Mouse (Mus musculus) liver, postnatal 0 days (tissue): ENCODE measurements at regions not wholly inside any gene's neighbourhood (a gene's known extent, or its start where the extent isn't known, plus 50 kb on each side); places are given as distances from the start of the nearest gene placed in this dataset.

Experiments
- ATAC-seq: fragments of 200-750 bp; cut with Nextera tagmentation; 2 replicates; pipeline ENCODE4 v1.8.0; 2017; ENCODE audit warnings: mild to moderate bottlenecking, moderate library complexity
- DNase-seq: peaks from one replicate; pipeline ENCODE4 v3.0.0-alpha.2; 2016
- H3K27ac ChIP-seq: fragments of 300-500 bp; sonication (generic); 2 replicates; pipeline ENCODE4 v1.5.1; 2014; ENCODE audit warnings: antibody characterized with exemption, moderate library complexity, mild to moderate bottlenecking, low read depth
- H3K27me3 ChIP-seq: fragments of 300-500 bp; sonication (generic); 2 replicates; pipeline ENCODE4 v1.6.1; 2014; ENCODE audit warnings: low read length, control low read depth, mixed read lengths; ENCODE audit not compliant: insufficient read depth
- H3K36me3 ChIP-seq: fragments of 300-500 bp; sonication (generic); replicated peaks from 2 replicates; pipeline ENCODE4 v1.6.1; 2014; ENCODE audit warnings: mild to moderate bottlenecking, control low read depth, low read length, moderate library complexity, mixed read lengths; ENCODE audit not compliant: insufficient read depth
- H3K4me1 ChIP-seq: fragments of 300-500 bp; sonication (generic); 2 replicates; pipeline ENCODE4 v1.6.1; 2014; ENCODE audit warnings: antibody characterized with exemption, mild to moderate bottlenecking, control low read depth; ENCODE audit not compliant: insufficient read depth
- H3K4me2 ChIP-seq: fragments of 300-500 bp; sonication (generic); 2 replicates; pipeline ENCODE4 v1.6.1; 2014; ENCODE audit warnings: low read depth, mild to moderate bottlenecking, low read length, moderate library complexity, mixed read lengths
- H3K4me3 ChIP-seq: fragments of 300-500 bp; sonication (generic); 2 replicates; pipeline ENCODE4 v1.5.1; 2014; ENCODE audit warnings: low read depth, low read length
- H3K9ac ChIP-seq: fragments of 300-500 bp; sonication (generic); replicated peaks from 2 replicates; pipeline ENCODE4 v1.6.1; 2014; ENCODE audit warnings: mild to moderate bottlenecking, moderate library complexity
- H3K9me3 ChIP-seq: fragments of 300-500 bp; sonication (generic); 2 replicates; pipeline ENCODE4 v1.6.1; 2016; ENCODE audit warnings: mild to moderate bottlenecking, control low read depth, low read length, mixed read lengths
- CTCF ChIP-seq: sonication (generic); IDR thresholded peaks from 2 replicates; pipeline ENCODE4 v1.5.1; 2016; ENCODE audit warnings: antibody characterized with exemption, low read depth
- EP300 ChIP-seq: IDR thresholded peaks from 2 replicates; pipeline ENCODE4 v1.6.1; 2016; ENCODE audit warnings: antibody characterized with exemption, low read depth, mild to moderate bottlenecking
- WGBS: fragments of 180-500 bp; shearing (Covaris S2); extraction: QIAGEN DNeasy Blood & Tissue Kit; methylation state at CpG from one replicate; pipeline ENCODE4 v1.1.7; 2014; ENCODE audit not compliant: insufficient replicate concordance; 5-methylcytosine and 5-hydroxymethylcytosine counted together

- WGBS, result 58% methylated on average over 7 of the region's 7 CpGs
These were observed 411.0 kb downstream of the Ofcc1 start for GRCm38 (mm10) chr13:39950203-39950602.

GRCm38 (mm10) chr13:39935216-39935615 lies 426.0 kb downstream of the Ofcc1 start:
- Histone ChIP-seq H3K4me3 (no peak overlapping the region), H3K36me3 (no peaks in the 10 kb centered on the region), H3K9me3 (no peaks in the 10 kb centered on the region), H3K9ac (no peak overlapping the region), H3K4me1 (no peaks in the 10 kb centered on the region), H3K4me2 (no peak overlapping the region), H3K27me3 (no peaks in the 10 kb centered on the region), H3K27ac (no peak overlapping the region)
- WGBS, result 65% methylated on average over 2 of the region's 2 CpGs
- no peak for DNase-seq
- no peak for ATAC-seq
- TF ChIP-seq CTCF, result no peak
- no peak for TF ChIP-seq EP300

More at GRCm38 (mm10) chr13:39950203-39950602, 411.0 kb downstream of the Ofcc1 start:
- DNase-seq, result no peak
- Histone ChIP-seq H3K4me2 (no peak overlapping the region), H3K4me3 (no peak overlapping the region), H3K36me3 (no peaks in the 10 kb centered on the region), H3K27me3 (no peaks in the 10 kb centered on the region), H3K9me3 (no peaks in the 10 kb centered on the region), H3K4me1 (no peaks in the 10 kb centered on the region), H3K27ac (no peak overlapping the region), H3K9ac (no peak overlapping the region)
- ATAC-seq, result no peak
- TF ChIP-seq CTCF (no peak), EP300 (no peak)

- no peak overlapping the region for H3K9ac ChIP-seq
These were observed 429.8 kb downstream of the Ofcc1 start for GRCm38 (mm10) chr13:39931487-39931886.

GRCm38 (mm10) chr13:39928573-39928972 lies 432.7 kb downstream of the Ofcc1 start:
- ATAC-seq (no peak), DNase-seq (no peak)
- Histone ChIP-seq H3K36me3 (no peaks in the 10 kb centered on the region), H3K4me3 (no peak overlapping the region), H3K4me1 (no peaks in the 10 kb centered on the region), H3K27ac (no peak overlapping the region), H3K9ac (no peak overlapping the region), H3K4me2 (no peak overlapping the region), H3K27me3 (no peaks in the 10 kb centered on the region), H3K9me3 (no peaks in the 10 kb centered on the region)
- WGBS, result 76% methylated on average over 7 of the region's 7 CpGs
- TF ChIP-seq CTCF (no peak), EP300 (no peak)

More at GRCm38 (mm10) chr13:39931487-39931886, 429.8 kb downstream of the Ofcc1 start:
- no peak for ATAC-seq
- TF ChIP-seq EP300 (no peak), CTCF (no peak)
- H3K27ac ChIP-seq, result no peak overlapping the region
- H3K27me3 ChIP-seq, result no peaks in the 10 kb centered on the region
- WGBS, result 67% methylated on average over 3 of the region's 3 CpGs
- no peak overlapping the region for H3K4me3 ChIP-seq
- no peaks in the 10 kb centered on the region for H3K9me3 ChIP-seq
- no peak overlapping the region for H3K4me2 ChIP-seq
- no peaks in the 10 kb centered on the region for H3K4me1 ChIP-seq
- no peaks in the 10 kb centered on the region for H3K36me3 ChIP-seq
- no peak for DNase-seq

GRCm38 (mm10) chr13:39924366-39924765 lies 436.9 kb downstream of the Ofcc1 start:
- WGBS, result 79% methylated on average over 4 of the region's 4 CpGs
- H3K4me2 ChIP-seq, result no peak overlapping the region
- no peaks in the 10 kb centered on the region for H3K9me3 ChIP-seq
- H3K27me3 ChIP-seq, result no peaks in the 10 kb centered on the region
- no peak overlapping the region for H3K9ac ChIP-seq
- no peak overlapping the region for H3K27ac ChIP-seq
- DNase-seq, result no peak
- no peak for ATAC-seq
- H3K36me3 ChIP-seq, result no peaks in the 10 kb centered on the region
- no peaks in the 10 kb centered on the region for H3K4me1 ChIP-seq
- H3K4me3 ChIP-seq, result no peak overlapping the region
- TF ChIP-seq CTCF, result no peak
- TF ChIP-seq EP300, result no peak

- Histone ChIP-seq H3K4me3 (no peak overlapping the region), H3K4me2 (no peak overlapping the region), H3K9ac (no peak overlapping the region), H3K27me3 (no peaks in the 10 kb centered on the region), H3K9me3 (no peaks in the 10 kb centered on the region), H3K4me1 (no peaks in the 10 kb centered on the region), H3K36me3 (no peaks in the 10 kb centered on the region), H3K27ac (no peak overlapping the region)
- TF ChIP-seq EP300 (no peak), CTCF (no peak)
- DNase-seq (peak; percentile 15), ATAC-seq (no peak)
- 58% methylated on average over 9 of the region's 9 CpGs for WGBS
These were observed 438.1 kb downstream of the Ofcc1 start for GRCm38 (mm10) chr13:39923113-39923512.

GRCm38 (mm10) chr13:39907720-39908119 lies 453.5 kb downstream of the Ofcc1 start:
- H3K27me3 ChIP-seq, result no peaks in the 10 kb centered on the region

More at GRCm38 (mm10) chr13:39907720-39908119, 453.5 kb downstream of the Ofcc1 start:
- 72% methylated on average over 10 of the region's 10 CpGs for WGBS
- Histone ChIP-seq H3K36me3 (no peaks in the 10 kb centered on the region), H3K9ac (no peak overlapping the region), H3K4me3 (no peak overlapping the region), H3K9me3 (no peaks in the 10 kb centered on the region), H3K27ac (no peak overlapping the region), H3K4me1 (no peaks in the 10 kb centered on the region), H3K4me2 (no peak overlapping the region)
- no peak for TF ChIP-seq CTCF
- no peak for DNase-seq
- ATAC-seq, result no peak
